Mouse (Mus musculus): ENCODE measurements around the gene Tomm40.

The Tomm40 gene

GRCm38 (mm10) chr7:19744590-19745385 is 29.6 kb upstream of the Tomm40 start:
- no peak for DNase-seq (ENCODE audit: low spot score)

- no peak for DNase-seq (ENCODE audit: low spot score)
Observed at GRCm38 (mm10) chr7:19743791-19744190, 28.6 kb upstream of the Tomm40 start.

- DNase-seq (ENCODE audit: low spot score), result no peak
Observed at GRCm38 (mm10) chr7:19742468-19742867, 27.2 kb upstream of the Tomm40 start.

GRCm38 (mm10) chr7:19741329-19742031 is 26.2 kb upstream of the Tomm40 start:
- DNase-seq (ENCODE audit: low spot score), result no peak

GRCm38 (mm10) chr7:19740269-19740668 is 25.0 kb upstream of the Tomm40 start:
- no peak for DNase-seq (ENCODE audit: low spot score)

GRCm38 (mm10) chr7:19738771-19739170 is 23.5 kb upstream of the Tomm40 start:
- DNase-seq (ENCODE audit: low spot score), result no peak

- DNase-seq (ENCODE audit: low spot score), result no peak
Observed at GRCm38 (mm10) chr7:19736389-19737057, 21.3 kb upstream of the Tomm40 start.

- DNase-seq (ENCODE audit: low spot score), result no peak
Observed at GRCm38 (mm10) chr7:19734178-19734666, 19.0 kb upstream of the Tomm40 start.

GRCm38 (mm10) chr7:19726541-19726940 is 11.3 kb upstream of the Tomm40 start:
- DNase-seq (ENCODE audit: low spot score), result no peak

- no peak for DNase-seq (ENCODE audit: low spot score)
Observed at GRCm38 (mm10) chr7:19724167-19724566, 8.9 kb upstream of the Tomm40 start.

GRCm38 (mm10) chr7:19722754-19723195 is 7.5 kb upstream of the Tomm40 start:
- DNase-seq (ENCODE audit: low spot score), result no peak

- no peak for DNase-seq (ENCODE audit: low spot score)
Observed at GRCm38 (mm10) chr7:19719200-19719599, 4.0 kb upstream of the Tomm40 start.

- DNase-seq (ENCODE audit: low spot score), result no peak
Observed at GRCm38 (mm10) chr7:19718297-19718952, 3.2 kb upstream of the Tomm40 start.

GRCm38 (mm10) chr7:19717346-19717745 is 2.1 kb upstream of the Tomm40 start:
- DNase-seq (ENCODE audit: low spot score), result no peak

GRCm38 (mm10) chr7:19716822-19717221 is 1.6 kb upstream of the Tomm40 start:
- DNase-seq (ENCODE audit: low spot score), result no peak

- no peak for DNase-seq (ENCODE audit: low spot score)
Observed at GRCm38 (mm10) chr7:19716055-19716682, 931 bp upstream of the Tomm40 start.

GRCm38 (mm10) chr7:19714836-19715235 is 402 bp downstream of the Tomm40 start:
- no peak for DNase-seq (ENCODE audit: low spot score)

GRCm38 (mm10) chr7:19713598-19713997 is 1.6 kb downstream of the Tomm40 start:
- DNase-seq (ENCODE audit: low spot score), result no peak

- no peak for DNase-seq (ENCODE audit: low spot score)
Observed at GRCm38 (mm10) chr7:19713196-19713595, 2.0 kb downstream of the Tomm40 start.

GRCm38 (mm10) chr7:19712414-19712813 is 2.8 kb downstream of the Tomm40 start:
- DNase-seq (ENCODE audit: low spot score), result no peak

GRCm38 (mm10) chr7:19710650-19711049 is 4.6 kb downstream of the Tomm40 start:
- no peak for DNase-seq (ENCODE audit: low spot score)

GRCm38 (mm10) chr7:19705271-19705670 is 10.0 kb downstream of the Tomm40 start:
- no peak for DNase-seq (ENCODE audit: low spot score)

Data from ovary, postnatal 36 days (tissue).